Mouse (Mus musculus) lung, embryonic 16.5 days (tissue): Measurements from ENCODE around the gene Gm49391. TPM values are rescaled to one million over a fixed set of nuclear protein-coding genes. Genes with fewer than 3 reads are reported as not detected.
A peak's percentile ranks its signal among the peaks of the same experiment; 100 is the strongest.

Experiments
- ATAC-seq: fragments of 200-750 bp; cut with Nextera tagmentation; 2 replicates; pipeline ENCODE4 v1.8.0; 2017; ENCODE audit warnings: low read depth, mild to moderate bottlenecking, moderate library complexity
- H3K27ac ChIP-seq: fragments of 300-500 bp; sonication (generic); 2 replicates; pipeline ENCODE4 v1.5.1; 2014; ENCODE audit warnings: mild to moderate bottlenecking, control low read depth, low read length
- H3K27me3 ChIP-seq: fragments of 300-500 bp; sonication (generic); 2 replicates; pipeline ENCODE4 v1.6.1; 2014; ENCODE audit warnings: low read depth, low read length, mixed read lengths; ENCODE audit not compliant: control insufficient read depth, insufficient read depth
- H3K36me3 ChIP-seq: fragments of 300-500 bp; sonication (generic); 2 replicates; pipeline ENCODE4 v1.6.1; 2014; ENCODE audit warnings: low read length; ENCODE audit not compliant: control insufficient read depth, insufficient read depth
- H3K4me1 ChIP-seq: fragments of 300-500 bp; sonication (generic); replicated peaks from 2 replicates; pipeline ENCODE4 v1.6.1; 2014; ENCODE audit warnings: low read length, mixed read lengths; ENCODE audit not compliant: control insufficient read depth, insufficient read depth
- H3K4me2 ChIP-seq: fragments of 300-500 bp; sonication (generic); 2 replicates; pipeline ENCODE4 v1.6.1; 2014; ENCODE audit warnings: low read depth, low read length, control low read depth
- H3K4me3 ChIP-seq: fragments of 300-500 bp; sonication (generic); 2 replicates; pipeline ENCODE4 v1.5.1; 2014; ENCODE audit warnings: mild to moderate bottlenecking, low read length, control low read depth
- H3K9ac ChIP-seq: fragments of 300-500 bp; sonication (generic); 2 replicates; pipeline ENCODE4 v1.6.1; 2014; ENCODE audit warnings: low read length, control low read depth
- H3K9me3 ChIP-seq: fragments of 300-500 bp; sonication (generic); 2 replicates; pipeline ENCODE4 v1.6.1; 2016; ENCODE audit warnings: low read length; ENCODE audit not compliant: control insufficient read depth
- WGBS: fragments of 180-500 bp; shearing (Covaris S2); extraction: QIAGEN DNeasy Blood & Tissue Kit; methylation state at CpG from one replicate; pipeline ENCODE4 v1.1.7; 2014; 5-methylcytosine and 5-hydroxymethylcytosine counted together
- polyA plus RNA-seq: library from polyadenylated mRNA; unstranded; fragments of >200 nt; fragmentation: Nextera tagmentation; extraction: Ambion mirVana; gene quantifications from 2 replicates; pipeline ENCODE4 v1.2.1, GENCODE M21; 2015

Gene Gm49391
- polyA plus RNA-seq, 1 experiment from 2014 or later: 2.4 TPM

- Histone ChIP-seq H3K36me3 (no peaks in the 10 kb centered on the region), H3K4me3 (no peak overlapping the region), H3K9ac (no peak overlapping the region), H3K9me3 (no peaks in the 10 kb centered on the region; the same call in 1 of the 2 replicates), H3K4me2 (no peak overlapping the region), H3K27ac (no peak overlapping the region), H3K4me1 (no peaks in the 10 kb centered on the region), H3K27me3 (no peaks in the 10 kb centered on the region)
- ATAC-seq: no peak
Observed at GRCm38 (mm10) chr13:60895406-60896160, 40.8 kb downstream of the Gm49391 start.

- Histone ChIP-seq H3K9me3 (no peaks in the 10 kb centered on the region; the same call in 1 of the 2 replicates), H3K4me1 (no peaks in the 10 kb centered on the region)
- WGBS: 85% methylated on average over 1 of the region's 1 CpGs
Observed at GRCm38 (mm10) chr13:60892301-60892700, 44.1 kb downstream of the Gm49391 start.

GRCm38 (mm10) chr13:60864281-60864680, 72.1 kb downstream of the Gm49391 start, which contains the start of gene 4930486L24Rik:
TSS of gene 4930486L24Rik (minus strand) at chr13:60864475.
- 54% methylated on average over 1 of the region's 1 CpGs for WGBS
- no peak within 1 kb of the TSS for H3K9ac ChIP-seq
- ATAC-seq: no peak

More at GRCm38 (mm10) chr13:60892301-60892700, 44.1 kb downstream of the Gm49391 start:
- no peak overlapping the region for H3K4me2 ChIP-seq
- no peaks in the 10 kb centered on the region for H3K27me3 ChIP-seq
- no peak overlapping the region for H3K9ac ChIP-seq
- no peak overlapping the region for H3K27ac ChIP-seq
- no peak for ATAC-seq
- no peaks in the 10 kb centered on the region for H3K36me3 ChIP-seq
- H3K4me3 ChIP-seq: no peak overlapping the region

DNA sequence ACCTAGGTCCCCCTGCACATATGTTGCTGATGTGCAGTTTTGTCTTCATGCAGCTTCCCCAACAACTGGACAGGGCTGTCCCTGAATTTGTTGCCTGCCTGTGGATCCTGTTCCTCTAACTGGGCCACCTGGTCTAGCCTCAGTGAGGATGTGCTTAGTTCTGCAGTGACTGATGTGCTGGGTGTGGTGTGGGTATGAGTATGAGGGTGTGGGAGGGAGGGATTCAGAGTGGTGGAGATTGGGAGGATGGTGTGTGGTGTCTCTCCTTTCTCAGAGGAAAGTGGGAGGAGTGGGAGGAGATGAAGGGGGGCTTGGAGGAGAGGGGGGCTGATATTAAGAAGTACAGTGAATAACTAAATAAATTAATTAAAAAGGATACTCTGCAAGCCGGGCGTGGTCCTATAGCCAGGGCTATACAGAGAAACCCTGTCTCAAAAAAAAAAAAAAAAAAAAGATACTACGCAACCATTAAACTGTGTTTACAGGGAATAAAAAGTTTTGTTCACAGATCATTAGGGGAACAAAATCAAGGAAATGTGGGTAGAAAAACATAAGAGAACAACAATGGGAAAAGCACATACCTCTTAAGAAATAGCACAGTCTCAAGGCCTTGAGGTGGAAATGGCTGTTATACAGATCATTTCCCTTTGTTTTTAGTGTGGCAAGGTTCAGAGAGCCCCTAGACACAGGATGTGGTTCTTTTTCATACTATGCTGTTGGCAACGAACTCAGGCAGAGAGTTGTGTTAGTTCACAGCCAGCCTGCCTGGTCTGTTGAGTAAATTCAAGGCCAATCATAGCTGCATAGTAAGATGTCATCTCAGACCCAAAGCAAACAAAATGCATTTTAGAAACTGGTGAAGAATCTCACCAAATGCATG, 87.9 kb downstream of the Gm49391 start:
- Histone ChIP-seq H3K27me3 (no peaks in the 10 kb centered on the region), H3K4me3 (no peak overlapping the region), H3K27ac (peak overlapping the region; percentile 78), H3K36me3 (no peaks in the 10 kb centered on the region), H3K4me1 (no peaks in the 10 kb centered on the region), H3K4me2 (no peak overlapping the region), H3K9ac (no peak overlapping the region), H3K9me3 (no peaks in the 10 kb centered on the region)
- WGBS: 76% methylated on average over 4 of the region's 4 CpGs
- ATAC-seq: peak; percentile 80

More at GRCm38 (mm10) chr13:60864281-60864680, 72.1 kb downstream of the Gm49391 start, which contains the start of gene 4930486L24Rik:
- Histone ChIP-seq H3K9me3 (no peaks in the 10 kb centered on the region), H3K27ac (no peak within 1 kb of the TSS), H3K27me3 (no peaks in the 10 kb centered on the region), H3K36me3 (no peaks in the 10 kb centered on the region), H3K4me2 (no peak within 1 kb of the TSS), H3K4me1 (no peaks in the 10 kb centered on the region), H3K4me3 (no peak within 1 kb of the TSS)

Other genes with a start within 250 kb of the Gm49391 start
- gene BC051665, start 150.2 kb downstream of the Gm49391 start, polyA plus RNA-seq: not detected in 2 replicates
- gene Ctsll3, start 133.7 kb downstream of the Gm49391 start, polyA plus RNA-seq: not detected in 2 replicates
- gene 4930486L24Rik, start 72.1 kb downstream of the Gm49391 start, polyA plus RNA-seq: not detected in 2 replicates
- 0.90 and 1.1 TPM in 2 replicates for gene Gm49392, start 39.7 kb downstream of the Gm49391 start, polyA plus RNA-seq
- gene Ctla2b, start 39.1 kb downstream of the Gm49391 start, polyA plus RNA-seq: 8.9 TPM in 2 replicates
- gene Tpbpb, start 31.7 kb downstream of the Gm49391 start, polyA plus RNA-seq: not detected in 2 replicates
- 0.55 TPM in 1 of 2 replicates, not detected in the other for gene Gm49393, start 981 bp downstream of the Gm49391 start, polyA plus RNA-seq
- gene Ctla2a, start 54 bp upstream of the Gm49391 start, polyA plus RNA-seq: 94.8 and 103 TPM in 2 replicates
- gene Tpbpa, start 5.4 kb upstream of the Gm49391 start, polyA plus RNA-seq: not detected in 2 replicates
- gene Ctsj, start 69.4 kb upstream of the Gm49391 start, polyA plus RNA-seq: not detected in 2 replicates
- not detected in 2 replicates for gene Ctsq, start 104.1 kb upstream of the Gm49391 start, polyA plus RNA-seq
- gene Ctsr, start 227.7 kb upstream of the Gm49391 start, polyA plus RNA-seq: not detected in 2 replicates